Mouse (Mus musculus) neutrophil, adult 5-6 weeks (primary cell): ENCODE data around the gene Fam240a. TPM values are rescaled to one million over a fixed set of nuclear protein-coding genes. Genes with fewer than 3 reads are reported as not detected.
A peak's percentile ranks its signal among the peaks of the same experiment; 100 is the strongest.

Experiments used
- ATAC-seq: fragments of 151-379, 151-347 bp; 2 replicates; pipeline ENCODE4 v1.8.0; 2017; ENCODE audit warnings: mild to moderate bottlenecking, moderate TSS enrichment; ENCODE audit not compliant: insufficient number of reproducible peaks, poor library complexity, low FRiP score, severe bottlenecking; ENCODE audit errors: extremely low read depth
- total RNA-seq: library from RNA; stranded (forward); fragments of 200-1000 nt; gene quantifications from 2 replicates; pipeline ENCODE4 v1.2.3, GENCODE M21; 2017

Gene Fam240a
- total RNA-seq, result 1.4 TPM in 1 of 2 replicates, not detected in the other

DNA sequence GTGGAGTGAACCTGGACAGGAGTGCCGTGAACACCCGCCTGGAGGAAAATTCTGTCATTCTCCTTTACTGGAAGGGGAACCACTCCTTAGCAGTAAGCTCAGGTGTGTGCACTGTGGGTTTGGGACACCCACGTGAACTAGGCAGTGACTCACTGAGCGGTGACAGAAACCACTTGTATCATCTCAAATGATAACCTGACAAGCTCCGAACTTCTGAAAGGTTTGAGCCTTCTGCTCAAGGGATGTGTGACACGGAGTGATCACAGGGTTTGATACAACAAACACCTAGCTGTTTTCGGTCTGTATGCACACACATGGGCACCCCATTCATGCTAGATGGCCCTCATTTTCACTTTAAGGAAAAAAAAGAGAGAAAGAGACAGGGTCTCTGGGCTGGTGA lies at the start of gene Fam240a:
Gene Fam240a, minus strand, starts transcription at position 76 of the 400 bp plus-strand sequence.
- ATAC-seq, result no peak

GRCm38 (mm10) chr9:110965910-110966231 lies 49.2 kb upstream of the Fam240a start:
- ATAC-seq, result no peak

DNA sequence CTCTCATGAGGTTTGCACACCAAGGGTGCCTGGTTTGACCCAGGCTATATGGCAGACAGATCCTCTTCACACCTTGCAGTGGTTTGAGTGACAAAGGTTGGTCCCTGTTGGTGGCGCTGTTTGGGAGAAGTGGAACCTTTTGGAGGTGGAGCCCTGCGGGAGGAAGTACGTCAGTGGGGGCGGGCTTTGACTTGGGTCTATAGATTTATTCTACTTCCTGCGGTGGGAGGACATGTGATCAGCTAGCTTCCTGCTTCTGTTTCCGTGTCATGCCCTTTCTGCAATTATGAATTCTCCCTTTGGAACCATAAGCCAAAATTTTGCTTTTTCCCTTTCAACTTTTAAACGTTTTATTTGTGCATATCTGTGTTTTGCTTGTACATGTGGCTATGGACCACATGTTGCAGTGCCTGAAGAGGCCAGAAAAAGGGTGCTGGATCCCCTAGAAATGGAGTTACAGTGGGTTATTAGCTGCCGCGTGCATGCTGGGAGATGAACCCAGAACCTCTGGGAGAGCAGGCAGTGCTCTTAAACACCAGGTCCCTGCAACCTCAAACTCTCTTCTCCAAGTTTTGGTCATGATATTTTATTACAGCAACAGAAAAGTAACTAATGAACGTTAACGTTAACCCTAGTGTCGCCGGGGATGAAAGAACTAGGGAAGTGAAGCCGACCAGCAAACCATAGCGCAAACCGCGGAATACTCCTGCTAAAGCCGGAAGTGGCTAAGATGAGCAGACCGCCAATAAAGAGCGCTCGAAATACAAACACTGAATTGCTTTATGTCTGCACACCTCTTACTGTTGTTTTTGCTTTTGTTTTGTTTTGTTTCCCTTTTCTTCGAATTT lies 48.6 kb upstream of the Fam240a start:
- ATAC-seq, result peak; percentile 13; the same call in 1 of the 2 replicates

DNA sequence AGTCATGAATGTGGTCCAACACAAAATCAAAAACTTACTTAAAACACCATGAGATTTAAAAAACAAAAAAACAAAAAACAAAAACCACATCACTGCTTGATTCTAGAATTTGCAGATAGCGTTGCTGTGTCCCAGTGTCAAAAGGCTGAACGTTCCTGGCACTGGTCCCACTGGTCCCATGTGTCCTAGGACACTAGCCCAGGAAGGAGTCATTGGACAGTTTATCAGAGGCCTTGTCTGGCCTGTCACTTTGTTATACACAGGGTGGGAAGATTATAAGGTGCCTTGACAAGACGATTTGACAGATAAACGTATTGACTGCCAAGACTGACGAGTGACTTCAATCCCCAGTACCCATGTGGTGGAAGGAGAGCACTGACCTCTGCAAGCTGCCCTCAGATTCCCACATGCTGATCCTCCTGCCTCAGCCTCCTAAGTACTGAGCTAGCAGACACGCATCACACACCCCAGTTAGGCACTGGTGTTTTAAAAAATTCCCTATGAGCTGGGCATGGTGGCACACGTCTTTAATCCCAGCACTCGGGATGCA lies 47.0 kb upstream of the Fam240a start:
- ATAC-seq, result no peak

DNA sequence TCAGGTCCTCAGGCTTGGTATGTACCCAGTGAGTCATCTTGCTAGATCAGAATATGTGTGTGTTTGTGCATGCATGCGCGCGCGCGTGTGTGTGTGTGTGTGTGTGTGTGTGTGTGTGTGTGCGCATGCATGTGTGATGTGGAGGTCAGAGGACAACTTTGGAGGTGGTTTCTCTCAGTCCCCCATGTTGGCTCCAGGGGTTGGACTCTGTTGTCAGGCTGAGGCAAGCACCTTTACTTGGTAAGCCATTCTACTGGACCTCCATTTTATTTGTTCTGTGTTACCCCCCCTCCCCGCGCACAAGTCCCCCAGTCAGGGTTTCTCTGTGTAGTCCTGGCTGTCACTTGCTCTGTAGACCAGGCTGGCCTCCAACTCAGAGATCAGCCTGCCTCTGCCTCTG lies 44.7 kb upstream of the Fam240a start:
- no peak for ATAC-seq

GRCm38 (mm10) chr9:110960230-110961149 lies 43.8 kb upstream of the Fam240a start:
- no peak for ATAC-seq

DNA sequence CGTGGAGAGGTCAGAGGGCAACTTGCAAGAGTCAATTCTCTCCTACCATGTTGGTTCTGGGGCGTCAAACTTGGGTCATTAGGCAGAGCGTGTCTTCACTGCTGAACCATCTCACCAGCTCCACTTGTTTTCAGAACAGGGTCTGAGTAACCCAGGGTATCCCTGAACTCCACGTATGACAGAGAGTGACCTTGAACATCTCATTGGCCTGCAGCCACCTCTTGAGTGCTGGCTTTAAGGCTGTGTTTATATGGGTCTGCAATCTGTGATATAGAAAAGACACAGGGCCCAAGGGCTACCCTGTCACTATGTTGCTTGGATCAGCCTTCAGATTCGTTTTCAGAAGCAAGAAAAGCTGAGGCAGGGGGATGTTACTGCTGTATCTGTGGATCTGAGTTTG lies 43.0 kb upstream of the Fam240a start:
- ATAC-seq, result no peak

GRCm38 (mm10) chr9:110955962-110956361 lies 39.3 kb upstream of the Fam240a start:
- ATAC-seq, result no peak

DNA sequence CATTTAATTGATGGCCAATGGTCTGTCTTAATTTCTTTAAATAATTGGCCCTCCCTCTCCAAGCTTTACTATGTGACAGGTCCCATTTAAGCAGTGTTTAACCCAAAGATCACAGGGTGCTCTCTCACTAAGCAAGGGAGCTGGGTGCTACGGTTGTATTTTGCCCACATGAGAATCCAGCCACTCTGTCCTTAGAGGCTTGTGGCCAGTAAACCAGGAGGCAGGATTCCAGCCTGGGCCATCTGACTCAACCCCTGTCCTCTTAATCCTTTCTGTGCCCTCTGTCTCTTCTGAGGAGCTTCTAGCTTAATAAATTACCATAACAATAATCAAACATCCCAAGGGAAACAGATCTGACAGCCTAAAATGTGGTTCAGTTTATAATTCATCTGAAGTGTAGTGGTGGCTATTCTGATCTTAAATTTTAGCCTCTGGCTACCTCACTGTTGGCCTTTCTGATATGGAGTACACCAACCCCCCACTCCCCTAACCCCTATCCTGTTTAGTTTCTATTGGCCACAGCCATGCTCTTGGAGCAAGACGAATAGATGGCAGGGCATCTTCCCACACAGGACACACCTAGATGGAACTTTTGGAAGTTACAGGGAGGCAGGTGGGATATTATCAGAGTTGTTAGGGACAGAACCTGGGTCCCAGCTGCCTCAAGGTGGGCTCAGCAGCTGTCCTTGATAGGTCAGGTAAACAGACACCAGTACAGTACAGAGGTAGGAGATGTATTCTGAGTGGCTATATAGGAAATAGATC lies 38.2 kb upstream of the Fam240a start:
- no peak for ATAC-seq

GRCm38 (mm10) chr9:110953550-110954461 lies 37.1 kb upstream of the Fam240a start:
- no peak for ATAC-seq

- no peak for ATAC-seq
Measured at GRCm38 (mm10) chr9:110952931-110953549, 36.4 kb upstream of the Fam240a start.

DNA sequence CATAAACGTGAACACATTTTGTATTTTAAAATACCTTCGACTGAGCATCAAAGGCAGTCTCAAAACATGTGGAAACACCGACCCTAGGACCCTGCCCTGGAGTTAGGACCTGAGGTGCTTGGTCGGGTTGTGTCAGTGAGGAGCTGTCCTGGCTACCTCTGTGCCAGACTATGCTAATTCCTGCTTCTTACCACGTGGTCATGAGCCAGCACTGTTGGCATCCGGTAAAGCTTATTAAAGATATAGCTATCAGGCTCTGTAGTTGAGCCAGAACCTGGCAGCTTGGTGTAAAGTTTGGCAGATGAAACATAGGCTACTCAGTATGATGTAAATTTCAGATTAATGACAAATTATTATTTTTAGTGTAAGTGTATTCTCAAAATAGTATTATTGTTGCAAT lies 35.7 kb upstream of the Fam240a start:
- ATAC-seq, result no peak

DNA sequence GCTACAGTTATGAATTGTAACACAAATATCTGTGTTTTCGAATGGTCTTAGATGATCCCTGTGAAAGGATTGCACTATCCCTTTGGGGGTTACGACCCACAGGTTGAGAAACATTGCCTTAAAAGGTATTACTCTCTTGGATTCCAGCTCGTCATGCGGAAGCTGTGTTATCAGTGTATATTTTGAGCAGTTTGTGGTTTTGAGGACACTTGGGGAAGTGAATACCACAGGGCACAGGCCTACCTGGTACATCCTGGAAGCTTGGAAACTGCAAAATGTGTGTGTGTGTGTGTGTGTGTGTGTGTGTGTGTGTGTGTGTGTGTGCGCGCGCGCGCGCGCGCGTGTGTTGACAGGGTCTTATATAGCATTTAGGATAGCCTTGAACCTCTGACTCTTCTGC lies 35.2 kb upstream of the Fam240a start:
- no peak for ATAC-seq

DNA sequence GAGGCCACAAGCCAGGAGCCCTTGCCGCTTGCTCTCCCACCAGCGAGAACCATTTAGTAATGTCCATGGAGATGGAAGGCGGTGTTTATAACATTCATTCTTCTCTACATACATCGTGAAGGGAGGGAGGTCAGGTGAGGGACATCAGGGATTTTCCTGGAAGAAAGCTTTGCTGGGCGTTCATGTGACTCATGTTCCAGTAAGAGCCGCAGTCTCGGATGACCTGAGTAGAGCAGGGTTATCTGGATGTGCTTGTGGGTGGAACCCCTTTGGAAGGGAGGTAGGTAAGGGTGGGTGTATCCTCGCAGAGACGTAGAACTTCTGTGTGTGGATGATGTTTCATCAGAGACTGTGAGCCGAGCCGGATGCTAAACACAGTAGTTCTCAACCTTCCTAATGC lies 34.7 kb upstream of the Fam240a start, which contains the start of gene Lrrc2:
Gene Lrrc2, plus strand, starts transcription at position 149 of the 400 bp plus-strand sequence.
- no peak for ATAC-seq

- ATAC-seq, result no peak
Measured at GRCm38 (mm10) chr9:110950109-110950508, 33.4 kb upstream of the Fam240a start.

DNA sequence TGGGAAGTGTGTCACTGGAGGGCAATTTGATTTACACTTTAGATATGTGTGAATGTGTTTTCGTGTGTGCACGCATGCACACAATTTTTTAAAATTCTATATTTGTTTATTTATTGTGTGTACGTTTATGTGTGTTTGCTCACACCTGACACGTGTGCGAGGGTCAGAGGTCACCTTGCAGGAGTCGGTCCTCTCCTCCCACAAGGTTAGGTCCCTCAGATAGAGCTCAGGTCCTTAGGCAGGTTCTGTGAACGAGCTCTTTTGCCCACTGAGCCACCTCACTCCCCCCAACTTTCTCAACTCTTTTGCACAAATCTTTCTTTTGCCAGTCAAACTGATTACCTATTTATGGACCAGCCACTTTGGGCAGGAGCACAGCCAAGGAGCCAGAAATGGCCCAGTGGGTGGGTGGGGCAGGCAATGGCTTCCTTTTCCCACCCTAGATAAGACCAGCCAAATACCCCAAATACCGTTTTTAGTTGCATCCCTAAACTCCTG lies 32.2 kb upstream of the Fam240a start:
- no peak for ATAC-seq

DNA sequence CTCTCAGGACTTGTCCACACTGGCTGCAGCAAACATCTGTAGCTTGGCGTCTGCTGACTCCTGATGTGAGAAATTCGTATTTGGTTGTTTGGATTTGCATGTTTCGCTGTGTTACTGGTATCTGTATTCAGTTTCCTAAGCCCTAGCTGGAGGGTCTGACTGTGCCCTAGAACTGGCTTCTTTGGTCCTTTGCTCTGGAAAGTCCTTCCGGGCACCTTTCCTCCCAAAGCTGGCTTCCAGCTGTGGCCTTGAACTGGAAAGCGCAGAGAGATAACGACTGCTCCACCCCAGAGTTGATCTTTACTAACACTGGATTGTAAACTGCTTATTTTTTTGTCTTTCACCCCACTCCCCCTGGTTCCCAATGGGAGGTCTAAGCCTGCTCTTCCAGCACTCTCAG lies 31.2 kb upstream of the Fam240a start:
- no peak for ATAC-seq
